14 mouse cellular contexts compared by ENCODE assay signal in genomic region chr4:63498346-63498745, GRCm38 (mm10). TPM values are rescaled to one million over a fixed set of nuclear protein-coding genes. Genes with fewer than 3 reads are reported as not detected.
DNase-seq lines count a peak whose midpoint lies in the region; ATAC-seq and TF ChIP-seq lines count a peak whose summit lies in the region.
"Had no signal": no experiment of that assay in that cellular context is flagged by ENCODE, and none has a peak within 500 bp of the region (broad histone marks: within the 10 kb centered on the region; RNA-seq: fewer than 3 reads in every experiment).

No protein-coding gene starts in this region.

- ATAC-seq in hindbrain, embryonic 11.5 days (ENCODE audit: low FRiP score) = no peak
- ATAC-seq in hindbrain, embryonic 13.5 days (ENCODE audit: low FRiP score) = no peak
- no peak for ATAC-seq in midbrain, embryonic 11.5 days (ENCODE audit: low FRiP score)
- ATAC-seq in midbrain, embryonic 13.5 days = no peak

- WGBS in hindbrain, embryonic 11.5 days = 35% methylated on average over 3 of the region's 3 CpGs
- 28% methylated on average over 3 of the region's 3 CpGs for WGBS in hindbrain, embryonic 13.5 days
- 41% methylated on average over 3 of the region's 3 CpGs for WGBS in midbrain, embryonic 11.5 days
- WGBS in midbrain, embryonic 13.5 days = 29% methylated on average over 3 of the region's 3 CpGs

- no peaks in the 10 kb centered on the region; the same call in 1 of the 2 replicates for H3K4me1 ChIP-seq in hindbrain, embryonic 11.5 days (replicated peaks; ENCODE audit: control insufficient read depth, insufficient read depth, low read length)
- H3K4me1 ChIP-seq in hindbrain, embryonic 13.5 days (replicated peaks) = peaks cover 29% of the 10 kb centered on the region
- H3K4me1 ChIP-seq in midbrain, embryonic 11.5 days (ENCODE audit: control insufficient read depth, insufficient read depth, low read length) = peaks cover 19% of the 10 kb centered on the region
- H3K4me1 ChIP-seq in midbrain, embryonic 13.5 days (replicated peaks) = peaks cover 43% of the 10 kb centered on the region
- H3K4me1 ChIP-seq in cortical plate, adult 2 months (ENCODE audit: control insufficient read depth, insufficient read depth, low read length) = peaks cover 1% of the 10 kb centered on the region; the same call in 1 of the 2 replicates

- no peaks in the 10 kb centered on the region for H3K36me3 ChIP-seq in hindbrain, embryonic 11.5 days (ENCODE audit: control insufficient read depth, insufficient read depth, low read length)
- no peaks in the 10 kb centered on the region for H3K36me3 ChIP-seq in hindbrain, embryonic 13.5 days
- no peaks in the 10 kb centered on the region for H3K36me3 ChIP-seq in midbrain, embryonic 11.5 days (ENCODE audit: control insufficient read depth, insufficient read depth, low read length)
- no peaks in the 10 kb centered on the region for H3K36me3 ChIP-seq in midbrain, embryonic 13.5 days
- H3K36me3 ChIP-seq: limb, embryonic 12.5 days; lung, embryonic 15.5 days had no signal

- H3K4me3 ChIP-seq in hindbrain, embryonic 11.5 days (ENCODE audit: low read depth, low read length) = no peak overlapping the region
- H3K4me3 ChIP-seq in hindbrain, embryonic 13.5 days = no peak overlapping the region
- no peak overlapping the region for H3K4me3 ChIP-seq in midbrain, embryonic 11.5 days (ENCODE audit: low read depth, low read length)
- H3K4me3 ChIP-seq in midbrain, embryonic 13.5 days (replicated peaks) = no peak overlapping the region
- no peak overlapping the region for H3K4me3 ChIP-seq in cortical plate, adult 2 months (ENCODE audit: insufficient read depth, low read length)
- H3K4me3 ChIP-seq: limb, embryonic 12.5 days; lung, embryonic 15.5 days had no signal

- H3K9me3 ChIP-seq in hindbrain, embryonic 11.5 days (ENCODE audit: control insufficient read depth, low read length) = no peaks in the 10 kb centered on the region
- no peaks in the 10 kb centered on the region for H3K9me3 ChIP-seq in hindbrain, embryonic 13.5 days
- H3K9me3 ChIP-seq in midbrain, embryonic 11.5 days (ENCODE audit: control insufficient read depth, low read length) = no peaks in the 10 kb centered on the region
- H3K9me3 ChIP-seq in midbrain, embryonic 13.5 days = no peaks in the 10 kb centered on the region
- H3K9me3 ChIP-seq: limb, embryonic 12.5 days; lung, embryonic 15.5 days had no signal

- no peak overlapping the region for H3K27ac ChIP-seq in hindbrain, embryonic 11.5 days (ENCODE audit: low read depth, low read length)
- no peak overlapping the region for H3K27ac ChIP-seq in hindbrain, embryonic 13.5 days
- no peak overlapping the region for H3K27ac ChIP-seq in midbrain, embryonic 11.5 days (ENCODE audit: low read depth, low read length)
- no peak overlapping the region for H3K27ac ChIP-seq in midbrain, embryonic 13.5 days
- H3K27ac ChIP-seq in cortical plate, adult 2 months (ENCODE audit: insufficient read depth, low read length) = no peak overlapping the region
- H3K27ac ChIP-seq: limb, embryonic 12.5 days; lung, embryonic 15.5 days had no signal

- no peak overlapping the region for H3K4me2 ChIP-seq in hindbrain, embryonic 11.5 days (replicated peaks; ENCODE audit: low read depth, low read length)
- H3K4me2 ChIP-seq in hindbrain, embryonic 13.5 days = no peak overlapping the region
- no peak overlapping the region for H3K4me2 ChIP-seq in midbrain, embryonic 11.5 days
- no peak overlapping the region for H3K4me2 ChIP-seq in midbrain, embryonic 13.5 days (replicated peaks)
- H3K4me2 ChIP-seq: limb, embryonic 12.5 days; lung, embryonic 15.5 days had no signal

- no peak for TF ChIP-seq POLR2A in cortical plate, adult 2 months (IDR thresholded peaks at IDR 0.05; ENCODE audit: extremely low read depth, insufficient read depth, low read length)

- no peak overlapping the region for H3K9ac ChIP-seq in hindbrain, embryonic 11.5 days (ENCODE audit: low read depth, low read length)
- no peak overlapping the region for H3K9ac ChIP-seq in hindbrain, embryonic 13.5 days
- H3K9ac ChIP-seq in midbrain, embryonic 11.5 days (ENCODE audit: low read length) = no peak overlapping the region
- H3K9ac ChIP-seq in midbrain, embryonic 13.5 days (replicated peaks) = no peak overlapping the region
- H3K9ac ChIP-seq: limb, embryonic 12.5 days; lung, embryonic 15.5 days had no signal

- TF ChIP-seq CTCF in cortical plate, adult 2 months (IDR thresholded peaks at IDR 0.05; ENCODE audit: extremely low read depth, insufficient read depth, low read length) = peak; percentile 24; the same call in 1 of the 2 replicates

- 0 out of 2 replicates have a peak, but pooled peaks cover 3% of the 10 kb centered on the region for H3K27me3 ChIP-seq in hindbrain, embryonic 11.5 days (ENCODE audit: control insufficient read depth, insufficient read depth, low read length)
- H3K27me3 ChIP-seq in hindbrain, embryonic 13.5 days = peaks cover 16% of the 10 kb centered on the region
- H3K27me3 ChIP-seq in midbrain, embryonic 11.5 days (ENCODE audit: control insufficient read depth, insufficient read depth, low read length) = no peaks in the 10 kb centered on the region
- H3K27me3 ChIP-seq in midbrain, embryonic 13.5 days = peaks cover 2% of the 10 kb centered on the region; the same call in 1 of the 2 replicates

- peak; percentile 35 for DNase-seq in hindbrain, embryonic 11.5 days (ENCODE audit: low spot score)
- DNase-seq in midbrain, embryonic 11.5 days (ENCODE audit: low spot score, missing footprints) = peak; percentile 88
- peak; percentile 52 for DNase-seq in retina, embryonic 14.5 days (ENCODE audit: low spot score)
- no peak for DNase-seq in heart, adult 9 months (ENCODE audit: low spot score in 2 of 2)
- DNase-seq in right cerebral cortex, postnatal 25 days = no peak
- DNase-seq: adrenal gland, postnatal 14 days; gastrocnemius, postnatal 36 days; kidney, adult 8-10 months; layer of hippocampus, adult 9-11 months had no signal

RNA-seq across cellular contexts. Expression of gene Whrn, which starts 2.6 kb away (rescaled TPM):
- 5.9 and 6.6 TPM in 2 replicates for polyA plus RNA-seq in hindbrain, embryonic 11.5 days (2014; fragmentation: Nextera tagmentation; extraction: Ambion mirVana)
- polyA plus RNA-seq in hindbrain, embryonic 13.5 days (2015; fragmentation: Nextera tagmentation; extraction: Ambion mirVana) = 5.3 and 5.6 TPM in 2 replicates
- 7.5 and 9.1 TPM in 2 replicates for polyA plus RNA-seq in midbrain, embryonic 11.5 days (2014; fragmentation: Nextera tagmentation; extraction: Ambion mirVana)
- polyA plus RNA-seq in midbrain, embryonic 13.5 days (2015; fragmentation: Nextera tagmentation; extraction: Ambion mirVana) = 6.6 and 10.3 TPM in 2 replicates
- polyA plus RNA-seq in cortical plate, adult 2 months (2012; rRNA removed) = 56.2 and 57.5 TPM in 2 replicates

RNA-seq across cellular contexts. Expression of gene Atp6v1g1, which starts 46.2 kb away (rescaled TPM):
- polyA plus RNA-seq in hindbrain, embryonic 11.5 days (2014; fragmentation: Nextera tagmentation; extraction: Ambion mirVana) = 424 and 428 TPM in 2 replicates
- 464 and 480 TPM in 2 replicates for polyA plus RNA-seq in hindbrain, embryonic 13.5 days (2015; fragmentation: Nextera tagmentation; extraction: Ambion mirVana)
- 386 and 408 TPM in 2 replicates for polyA plus RNA-seq in midbrain, embryonic 11.5 days (2014; fragmentation: Nextera tagmentation; extraction: Ambion mirVana)
- polyA plus RNA-seq in midbrain, embryonic 13.5 days (2015; fragmentation: Nextera tagmentation; extraction: Ambion mirVana) = 461 and 466 TPM in 2 replicates
- polyA plus RNA-seq in cortical plate, adult 2 months (2012; rRNA removed) = 123 and 124 TPM in 2 replicates

Comparison
In these comparisons a context has a peak if more than half of its experiments do, and no peak if none do; other contexts are left out.
1. DNase-seq: peak in hindbrain, embryonic 11.5 days (single experiment), midbrain, embryonic 11.5 days (single experiment) and retina, embryonic 14.5 days (single experiment); none in heart, adult 9 months (0 of 2) and right cerebral cortex, postnatal 25 days (single experiment).